Mouse (Mus musculus) lung, adult 2 months (tissue): ENCODE measurements at regions not wholly inside any gene's neighbourhood (a gene's known extent, or its start where the extent isn't known, plus 50 kb on each side); places are given as distances from the start of the nearest gene placed in this dataset.

Source experiments
- DNase-seq: peaks from one replicate; pipeline ENCODE4 v3.0.0; 2022
- H3K4me1 ChIP-seq: fragments of 200-500 bp; 2 replicates; pipeline ENCODE4 v1.6.1; 2011; ENCODE audit warnings: low read length; ENCODE audit not compliant: control insufficient read depth, insufficient read depth
- H3K4me3 ChIP-seq: fragments of 200-500 bp; replicated peaks from 2 replicates; pipeline ENCODE3; 2011; ENCODE audit warnings: low read depth, mild to moderate bottlenecking, control low read depth, low read length; ENCODE audit errors: extremely low read depth
- CTCF ChIP-seq: fragments of 200-500 bp; IDR thresholded peaks from 2 replicates; pipeline ENCODE4 v1.5.1; 2011; ENCODE audit warnings: mild to moderate bottlenecking, low read length, control low read depth; ENCODE audit not compliant: insufficient read depth
- POLR2A ChIP-seq: fragments of 200-500 bp; IDR thresholded peaks from 2 replicates; pipeline ENCODE4 v1.6.1; 2011; ENCODE audit warnings: low read depth, mild to moderate bottlenecking, control low read depth, low read length, borderline replicate concordance; ENCODE audit errors: extremely low read depth
- WGBS: fragments of 180-500 bp; shearing (Covaris S2); methylation state at CpG from one replicate; pipeline ENCODE4 v1.1.7; 2018; 5-methylcytosine and 5-hydroxymethylcytosine counted together

- WGBS = 47% methylated on average over 10 of the region's 10 CpGs
- DNase-seq = peak; percentile 40
- no peaks in the 10 kb centered on the region for H3K4me1 ChIP-seq
- no peak overlapping the region for H3K4me3 ChIP-seq
- TF ChIP-seq POLR2A = no peak
- TF ChIP-seq CTCF = peak; percentile 50
Observed at GRCm38 (mm10) chr8:41573027-41573885, 156.4 kb upstream of the Frg1 start.

DNA sequence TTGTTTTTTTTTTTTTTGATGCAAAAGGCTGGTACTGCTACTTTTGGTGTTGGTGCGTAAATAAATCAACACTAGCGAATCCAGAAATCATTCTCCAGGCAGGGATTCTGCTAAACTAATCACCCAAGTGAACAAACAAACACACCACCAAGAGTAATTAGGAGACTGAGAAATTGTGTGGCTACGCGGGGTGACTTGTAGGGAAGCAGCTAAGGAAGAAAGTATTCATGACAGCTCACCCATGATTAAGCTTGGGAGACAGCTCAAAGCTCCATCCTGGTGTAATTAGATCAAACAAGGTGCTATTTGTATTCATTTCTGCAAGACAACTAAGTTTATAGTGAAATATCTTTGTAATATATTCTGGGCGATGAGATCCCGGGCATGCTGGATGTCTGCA is 153.7 kb upstream of the Frg1 start:
- Histone ChIP-seq H3K4me1 (no peaks in the 10 kb centered on the region), H3K4me3 (no peak overlapping the region)
- WGBS = 82% methylated on average over 6 of the region's 6 CpGs
- no peak for DNase-seq
- no peak for TF ChIP-seq CTCF
- TF ChIP-seq POLR2A = no peak

DNA sequence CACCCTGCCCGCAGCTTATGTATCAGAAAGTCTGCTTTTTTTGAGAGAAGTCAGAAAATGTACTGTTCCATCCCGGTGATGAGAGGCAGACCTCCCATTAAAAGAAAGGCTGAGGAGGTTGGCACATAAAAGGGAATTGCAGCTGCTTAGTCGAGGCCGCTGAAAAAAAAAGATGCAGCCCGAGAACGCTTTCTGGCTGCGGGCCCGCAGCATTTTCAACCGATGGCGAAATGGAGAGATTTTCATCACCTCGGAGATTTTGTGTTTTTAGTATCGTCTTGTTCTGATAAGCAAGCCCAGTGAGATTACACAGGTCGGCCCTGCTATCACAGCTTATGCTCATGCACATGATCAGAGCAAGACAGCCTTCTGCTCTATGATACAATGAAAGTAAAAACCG is 145.1 kb upstream of the Frg1 start:
- DNase-seq = no peak
- 73% methylated on average over 14 of the region's 14 CpGs for WGBS
- H3K4me3 ChIP-seq = no peak overlapping the region
- H3K4me1 ChIP-seq = no peaks in the 10 kb centered on the region
- TF ChIP-seq CTCF (no peak), POLR2A (no peak)

GRCm38 (mm10) chr8:41556819-41557218 is 139.9 kb upstream of the Frg1 start:
- 52% methylated on average over 3 of the region's 3 CpGs for WGBS
- TF ChIP-seq POLR2A = no peak
- no peak for TF ChIP-seq CTCF
- H3K4me1 ChIP-seq = no peaks in the 10 kb centered on the region
- DNase-seq = no peak
- no peak overlapping the region for H3K4me3 ChIP-seq

- Histone ChIP-seq H3K4me3 (no peak overlapping the region), H3K4me1 (no peaks in the 10 kb centered on the region)
- WGBS = 52% methylated on average over 8 of the region's 8 CpGs
- no peak for DNase-seq
- TF ChIP-seq POLR2A = no peak
- no peak for TF ChIP-seq CTCF
Observed at GRCm38 (mm10) chr8:41552747-41553534, 136.1 kb upstream of the Frg1 start.

GRCm38 (mm10) chr8:41551925-41552414 is 135.1 kb upstream of the Frg1 start:
- no peaks in the 10 kb centered on the region for H3K4me1 ChIP-seq
- TF ChIP-seq POLR2A (no peak), CTCF (no peak)

GRCm38 (mm10) chr8:41550095-41550420 is 133.2 kb upstream of the Frg1 start:
- TF ChIP-seq CTCF (no peak), POLR2A (no peak)
- 69% methylated on average over 2 of the region's 2 CpGs for WGBS
- no peak for DNase-seq
- H3K4me3 ChIP-seq = no peak overlapping the region
- no peaks in the 10 kb centered on the region for H3K4me1 ChIP-seq

More at GRCm38 (mm10) chr8:41551925-41552414, 135.1 kb upstream of the Frg1 start:
- 88% methylated on average over 15 of the region's 15 CpGs for WGBS
- DNase-seq = no peak
- no peak overlapping the region for H3K4me3 ChIP-seq

DNA sequence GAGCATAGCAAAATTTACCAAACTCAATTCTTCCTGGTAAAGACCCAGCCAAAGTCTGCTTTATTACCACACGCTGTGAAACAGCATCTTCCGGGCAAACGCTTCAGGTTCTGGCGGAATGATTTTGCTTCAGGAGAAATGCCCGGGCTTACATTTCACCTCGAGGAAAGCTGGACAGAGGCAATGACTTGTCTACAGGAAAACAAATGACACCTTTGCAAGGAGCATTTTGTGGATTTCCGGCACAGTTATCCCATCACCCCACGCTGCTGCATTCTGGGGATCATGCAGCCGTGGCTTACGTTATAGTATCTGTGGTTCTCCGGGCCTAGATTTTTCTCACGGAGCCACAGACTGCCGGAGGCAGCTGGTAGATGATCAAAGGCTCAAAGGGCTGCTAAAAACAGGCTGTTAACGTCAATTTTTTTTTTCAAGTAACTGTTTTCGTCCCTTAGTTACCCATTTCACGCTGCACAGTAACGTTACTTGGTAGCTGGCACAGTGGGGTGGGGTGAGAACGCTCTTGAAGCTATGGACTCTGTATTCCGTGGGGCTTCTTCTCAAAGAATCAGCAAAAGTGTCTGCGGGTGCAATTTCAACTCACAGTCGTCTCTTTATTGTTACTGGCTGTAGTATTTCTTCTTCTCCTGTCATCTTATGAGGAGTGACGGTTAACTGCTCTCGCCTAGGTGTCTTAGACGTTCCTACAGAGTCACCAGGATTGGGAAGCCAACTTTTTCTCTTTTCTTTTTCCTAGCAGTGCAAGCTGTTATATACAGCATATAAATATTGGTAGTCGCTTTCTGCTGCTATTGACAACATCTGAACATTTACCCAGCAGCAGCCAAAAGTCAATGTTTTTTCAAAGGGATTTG is 132.6 kb upstream of the Frg1 start:
- no peaks in the 10 kb centered on the region for H3K4me1 ChIP-seq
- no peak for DNase-seq
- WGBS = 58% methylated on average over 25 of the region's 25 CpGs

More for the DNA sequence above, 132.6 kb upstream of the Frg1 start:
- H3K4me3 ChIP-seq = no peak overlapping the region
- TF ChIP-seq POLR2A = no peak
- TF ChIP-seq CTCF = no peak
